Mouse (Mus musculus) adrenal gland, postnatal 14 days (tissue): ENCODE data around the gene Zrsr1. TPM values are rescaled to one million over a fixed set of nuclear protein-coding genes. Genes with fewer than 3 reads are reported as not detected.

Source experiments
- DNase-seq: peaks from one replicate; pipeline ENCODE4 v3.0.0; 2021; ENCODE audit warnings: mixed read lengths
- total RNA-seq: library from RNA; stranded (reverse); gene quantifications from 2 replicates; pipeline ENCODE4 v1.2.3, GENCODE M21; 2021

Gene Zrsr1
- total RNA-seq, 1 experiment from 2014 or later: 28.3 TPM

- DNase-seq: peak; percentile 86
Measured at GRCm38 (mm10) chr11:22972746-22973526, 1.1 kb downstream of the Zrsr1 start.

DNA sequence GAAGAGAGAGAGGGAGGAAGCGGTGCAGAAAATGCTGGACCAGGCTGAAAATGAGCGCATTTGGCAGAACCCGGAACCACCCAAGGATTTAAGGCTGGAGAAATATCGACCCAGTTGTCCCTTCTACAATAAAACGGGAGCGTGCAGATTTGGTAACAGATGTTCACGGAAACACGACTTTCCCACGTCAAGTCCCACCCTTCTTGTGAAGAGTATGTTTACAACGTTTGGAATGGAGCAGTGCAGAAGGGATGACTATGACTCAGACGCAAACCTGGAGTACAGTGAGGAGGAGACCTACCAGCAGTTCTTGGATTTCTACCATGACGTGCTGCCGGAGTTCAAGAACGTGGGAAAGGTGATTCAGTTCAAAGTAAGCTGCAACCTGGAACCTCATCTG, 1.8 kb downstream of the Zrsr1 start:
- no peak for DNase-seq

- no peak for DNase-seq
Measured at GRCm38 (mm10) chr11:22978215-22978614, 6.4 kb downstream of the Zrsr1 start.

DNA sequence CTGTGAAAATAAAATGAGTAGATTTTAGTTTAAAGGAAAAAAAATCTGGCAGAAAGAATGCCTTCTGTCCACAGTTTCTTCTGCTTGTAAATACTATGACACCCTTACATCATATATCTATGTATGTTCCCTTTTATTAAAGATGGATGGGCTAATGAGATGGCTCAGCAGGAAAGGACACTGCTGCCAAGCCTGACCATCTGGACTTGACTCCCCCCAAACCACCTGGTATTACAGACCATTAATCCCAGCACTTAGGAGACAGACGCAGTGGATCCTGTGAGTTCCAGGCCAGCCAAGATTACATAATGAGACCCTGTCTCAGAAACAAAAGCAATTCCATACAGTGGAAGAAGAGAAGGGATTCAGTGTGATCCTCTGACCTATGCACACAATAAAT, 6.9 kb downstream of the Zrsr1 start:
- no peak for DNase-seq

GRCm38 (mm10) chr11:22979221-22979620, 7.4 kb downstream of the Zrsr1 start:
- no peak for DNase-seq

DNA sequence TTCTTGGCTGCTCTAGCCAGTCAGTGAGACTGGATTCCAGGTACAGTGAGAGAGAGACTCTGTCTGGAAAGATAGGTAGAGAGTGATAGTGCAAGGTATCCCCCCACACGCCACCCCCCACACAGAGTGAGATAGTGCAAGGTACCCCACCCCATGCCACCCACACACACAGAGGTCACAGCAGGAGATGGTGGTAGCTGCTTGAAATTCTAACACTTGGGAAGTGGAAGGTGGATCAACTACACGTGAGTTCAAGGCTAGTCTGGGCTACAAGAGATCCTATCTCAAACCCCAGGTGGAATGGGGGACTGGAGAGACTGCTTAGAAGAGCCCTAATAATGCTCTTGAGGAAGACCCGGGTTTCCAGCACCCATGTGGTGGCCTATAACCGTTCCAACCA, 9.2 kb downstream of the Zrsr1 start:
- no peak for DNase-seq

GRCm38 (mm10) chr11:22981543-22981950, 9.7 kb downstream of the Zrsr1 start:
- DNase-seq: no peak

DNA sequence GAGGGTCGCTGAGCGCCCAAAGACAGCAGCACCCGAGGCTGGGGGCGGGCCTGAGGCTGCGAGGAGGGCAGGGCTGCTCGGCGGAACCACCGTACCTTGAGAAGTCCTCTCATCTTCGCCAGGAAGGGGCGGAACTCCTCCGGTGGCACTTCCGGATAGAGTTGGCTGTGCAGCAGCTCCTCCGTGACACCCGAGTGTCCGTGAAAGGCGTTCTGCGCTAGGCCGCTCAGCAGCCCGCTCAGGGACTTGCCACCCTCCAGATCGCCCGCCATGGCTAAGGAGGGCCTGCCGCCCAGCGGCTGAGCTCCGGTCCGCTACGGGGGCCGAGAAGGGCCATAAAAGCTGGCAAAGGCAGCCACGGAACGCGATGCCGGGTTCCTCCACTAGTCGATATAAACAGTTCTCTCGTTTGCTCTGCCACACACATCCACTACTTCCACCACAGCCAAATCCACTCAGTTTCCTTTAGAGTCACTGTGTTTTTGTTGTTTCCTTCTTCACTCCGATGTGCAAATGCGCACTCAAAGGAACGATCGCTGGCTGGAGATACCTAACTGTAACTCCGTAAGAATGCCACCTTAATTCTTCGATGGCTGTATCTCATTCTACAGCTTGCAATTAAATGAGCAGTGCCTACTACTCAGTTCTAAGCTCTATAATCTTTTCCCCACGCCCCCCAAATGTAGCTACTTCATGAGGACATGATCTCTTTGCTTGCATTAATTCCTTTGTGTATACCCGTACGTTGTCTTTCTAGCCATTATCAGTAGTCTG, 10.4 kb downstream of the Zrsr1 start, which contains the start of the genes Gm28048 and Commd1:
Gene Gm28048, minus strand, starts transcription at position 107 of the 774 bp plus-strand sequence.
Gene Commd1, minus strand, starts transcription at position 399 of the 774 bp plus-strand sequence.
- peak; percentile 98 for DNase-seq

GRCm38 (mm10) chr11:22982846-22983245, 11.0 kb downstream of the Zrsr1 start:
- DNase-seq: no peak

- DNase-seq: no peak
Measured at GRCm38 (mm10) chr11:22985510-22985909, 13.7 kb downstream of the Zrsr1 start.

- peak; percentile 55 for DNase-seq
Measured at GRCm38 (mm10) chr11:22987357-22987756, 15.6 kb downstream of the Zrsr1 start.

DNA sequence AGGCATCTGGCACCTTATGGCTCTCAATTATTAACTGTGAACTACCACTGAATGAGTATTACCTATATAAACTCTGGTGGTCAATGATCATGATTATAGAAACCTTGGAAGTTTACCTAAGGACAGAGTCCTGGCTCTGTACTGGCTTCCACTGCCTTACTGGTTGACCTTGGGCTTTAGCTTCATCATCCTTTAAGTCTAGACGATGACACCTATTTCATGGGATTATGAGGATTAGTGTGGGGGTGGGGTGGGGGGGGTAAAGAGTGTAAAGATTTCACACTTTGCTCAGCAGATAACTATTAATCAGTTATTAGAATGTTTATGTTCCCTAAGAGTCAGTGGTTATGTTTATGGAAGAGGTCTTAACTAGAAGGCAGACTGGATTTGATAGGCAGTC, 18.0 kb downstream of the Zrsr1 start:
- no peak for DNase-seq

DNA sequence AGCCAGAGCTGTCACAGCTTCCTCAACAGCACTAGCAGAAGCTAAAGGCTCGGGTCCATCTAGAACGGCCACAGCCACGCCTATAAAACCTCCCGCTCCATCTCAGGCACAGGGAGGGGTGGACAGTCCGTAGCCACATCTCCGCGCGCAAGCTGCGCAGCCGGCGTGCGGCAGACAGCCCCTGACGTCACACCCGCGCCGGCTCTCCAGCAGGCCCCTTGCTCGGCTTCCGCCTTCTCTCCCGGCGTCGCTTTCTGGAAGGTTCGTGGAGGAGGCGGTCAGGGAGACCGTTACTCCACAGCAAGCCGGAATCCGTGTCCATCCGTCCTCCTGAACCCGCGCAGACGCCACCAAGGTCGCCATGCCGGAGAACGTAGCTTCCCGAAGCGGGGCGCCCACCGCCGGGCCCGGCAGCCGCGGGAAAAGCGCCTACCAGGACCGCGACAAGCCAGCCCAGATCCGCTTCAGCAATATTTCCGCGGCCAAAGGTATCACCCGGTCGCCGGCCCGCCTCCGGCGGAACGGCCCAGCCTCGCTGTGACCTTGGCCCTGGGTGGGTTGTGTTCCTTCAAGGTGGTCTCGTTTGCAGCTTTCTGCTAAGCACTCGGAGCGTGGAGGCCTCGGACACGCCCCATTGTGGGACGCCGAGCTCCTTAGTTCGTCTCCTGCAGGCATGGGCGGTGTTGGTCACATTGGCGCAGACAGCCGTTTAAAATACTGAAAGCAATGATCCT, 18.8 kb downstream of the Zrsr1 start, which contains the start of gene Cct4:
Gene Cct4, plus strand, starts transcription at position 127 of the 734 bp plus-strand sequence.
- peak; percentile 97 for DNase-seq

GRCm38 (mm10) chr11:22991218-22991835, 19.5 kb downstream of the Zrsr1 start:
- DNase-seq: no peak

DNA sequence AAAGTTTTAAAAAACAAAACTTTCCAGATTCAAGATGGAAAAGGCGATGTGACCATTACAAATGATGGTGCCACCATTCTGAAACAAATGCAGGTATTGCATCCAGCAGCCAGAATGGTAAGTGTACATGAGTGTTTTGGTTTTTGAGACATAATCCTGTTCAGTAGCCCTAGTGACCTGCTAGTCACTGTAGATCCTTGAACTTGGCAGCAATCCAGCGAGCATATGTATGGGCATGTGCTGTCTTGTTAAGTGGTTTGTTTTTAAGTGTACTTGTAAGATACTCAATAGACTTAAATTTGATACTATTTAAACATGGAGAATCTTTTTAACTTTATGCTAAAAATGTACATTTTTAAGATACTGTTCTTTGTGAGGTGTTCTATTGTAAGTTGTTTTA, 22.5 kb downstream of the Zrsr1 start:
- no peak for DNase-seq

- no peak for DNase-seq
Measured at GRCm38 (mm10) chr11:22995461-22995860, 23.7 kb downstream of the Zrsr1 start.

- no peak for DNase-seq
Measured at GRCm38 (mm10) chr11:22998308-22998707, 26.5 kb downstream of the Zrsr1 start.

- DNase-seq: no peak
Measured at GRCm38 (mm10) chr11:23005276-23005675, 33.5 kb downstream of the Zrsr1 start.

DNA sequence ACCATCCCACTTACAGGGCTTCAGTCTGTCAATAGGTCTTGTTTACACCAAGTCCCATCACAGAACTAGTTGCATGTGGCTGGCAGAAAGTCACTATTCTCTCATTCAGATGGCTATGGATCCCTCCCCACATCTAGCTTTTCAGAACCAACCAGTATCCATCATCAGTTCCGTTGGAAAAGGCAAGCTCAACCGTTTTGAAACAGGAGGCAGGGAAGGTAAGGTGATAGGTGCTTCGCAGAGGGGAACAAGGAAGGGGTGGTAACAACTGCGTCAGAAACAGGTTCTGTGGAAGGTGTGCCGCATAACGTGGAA, 35.3 kb downstream of the Zrsr1 start:
- no peak for DNase-seq

DNA sequence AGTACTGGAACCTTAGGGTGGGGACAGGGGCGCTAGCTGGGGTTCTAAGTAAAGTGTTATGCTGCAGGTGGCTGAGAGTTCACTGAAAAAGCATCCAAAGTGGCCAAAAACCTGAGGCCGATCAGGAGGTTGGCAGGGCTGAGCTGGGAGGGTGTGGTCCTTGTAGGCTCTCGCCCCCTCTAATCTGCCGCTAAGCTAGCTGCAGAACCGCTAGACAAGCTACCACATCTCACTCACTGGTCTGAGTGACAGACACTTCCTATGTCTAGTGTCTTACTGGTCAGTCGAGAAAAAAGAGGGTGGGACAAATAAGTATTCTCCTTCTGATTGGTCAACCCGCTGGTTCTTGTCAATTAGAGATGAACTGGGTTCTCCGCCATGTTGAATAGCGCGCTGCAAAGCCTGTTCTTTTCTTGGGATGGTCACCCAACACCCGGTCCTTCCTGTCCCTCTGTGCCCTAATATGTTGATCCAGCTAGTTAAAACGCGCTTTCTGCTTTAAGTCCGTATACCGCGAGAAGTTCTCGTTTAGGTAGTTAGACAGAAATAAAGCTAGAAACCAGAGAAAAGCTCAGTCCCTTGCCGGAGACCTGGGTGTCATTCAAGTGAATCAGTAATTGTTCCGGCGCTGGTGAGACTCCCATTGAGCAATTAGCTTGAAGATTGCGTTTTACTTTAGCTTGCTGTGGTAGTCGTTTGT, 35.8 kb downstream of the Zrsr1 start, which contains the start of gene Fam161a:
Gene Fam161a, plus strand, starts transcription at position 51 of the 700 bp plus-strand sequence.
- peak; percentile 84 for DNase-seq

GRCm38 (mm10) chr11:23008181-23008823, 36.5 kb downstream of the Zrsr1 start:
- DNase-seq: peak; percentile 91
